Mouse (Mus musculus) CH12.LX (cell line): ENCODE results near the gene Zfp382. TPM values are rescaled to one million over a fixed set of nuclear protein-coding genes. Genes with fewer than 3 reads are reported as not detected.
A peak's percentile ranks its signal among the peaks of the same experiment; 100 is the strongest.

Experiments used
- DNase-seq: peaks from one replicate; pipeline ENCODE4 v3.0.0-alpha.2; 2013; ENCODE audit errors: extremely low read depth
- H3K27ac ChIP-seq: 2 replicates; pipeline ENCODE4 v1.5.1; 2012; ENCODE audit warnings: low read depth, mild to moderate bottlenecking, control low read depth, moderate library complexity; ENCODE audit not compliant: insufficient read depth
- H3K27me3 ChIP-seq: replicated peaks from 2 replicates; pipeline ENCODE3; 2012; ENCODE audit warnings: inconsistent platforms
- H3K36me3 ChIP-seq, 2 experiments: replicated peaks in 1 of 2; 2 replicates each; pipeline versions ENCODE3 to v1.6.1; 2012; ENCODE audit warnings: inconsistent platforms in 1 of 2, low read length in 1 of 2, mild to moderate bottlenecking in 1 of 2, mixed read lengths in 1 of 2, moderate library complexity in 1 of 2; ENCODE audit not compliant: control insufficient read depth in 1 of 2, insufficient read depth in 1 of 2
- H3K4me1 ChIP-seq, 2 experiments: 2 replicates each; pipeline ENCODE4 v1.6.1; 2012; ENCODE audit warnings: inconsistent platforms in 1 of 2, moderate library complexity in 1 of 2; ENCODE audit not compliant: insufficient read depth in 2 of 2, control insufficient read depth in 1 of 2
- H3K4me2 ChIP-seq: 2 replicates; pipeline ENCODE4 v1.6.1; 2012; ENCODE audit warnings: low read depth, mild to moderate bottlenecking, control low read depth; ENCODE audit not compliant: poor library complexity, insufficient read depth, severe bottlenecking
- H3K4me3 ChIP-seq, 3 experiments: fragments of 150-350 bp in 1 of 3; sonication (generic) in 1 of 3; replicated peaks in 1 of 3; 2 replicates each; pipeline versions ENCODE3 to v1.5.1; 2011 to 2012; ENCODE audit warnings: low read depth in 2 of 3, low read length in 2 of 3, mild to moderate bottlenecking in 2 of 3, moderate library complexity in 2 of 3, control low read depth in 1 of 3, improper control_type of control experiment in 1 of 3, inconsistent platforms in 1 of 3, mixed read lengths in 1 of 3; ENCODE audit not compliant: poor library complexity in 1 of 3
- H3K79me2 ChIP-seq: replicated peaks from 2 replicates; pipeline ENCODE4 v1.6.1; 2012; ENCODE audit warnings: mild to moderate bottlenecking, moderate library complexity; ENCODE audit not compliant: control insufficient read depth, poor library complexity, insufficient read depth, severe bottlenecking; ENCODE audit errors: extremely low read depth
- H3K9ac ChIP-seq: 2 replicates; pipeline ENCODE4 v1.6.1; 2012; ENCODE audit warnings: low read depth, mild to moderate bottlenecking, control low read depth, moderate library complexity; ENCODE audit not compliant: insufficient read depth
- H3K9me3 ChIP-seq: replicated peaks from 2 replicates; pipeline ENCODE3; 2012; ENCODE audit warnings: low read length, inconsistent platforms, mixed read lengths
- CHD2 ChIP-seq: IDR thresholded peaks from 2 replicates; pipeline ENCODE4 v1.6.1; 2011; ENCODE audit warnings: low read length, improper control_type of control experiment
- CTCF ChIP-seq, 2 experiments: IDR thresholded peaks in 1 of 2; conservative IDR thresholded peaks in 1 of 2; 2 replicates each; pipeline ENCODE4 v1.5.1; 2011 to 2012; ENCODE audit warnings: low read depth in 2 of 2, low read length in 2 of 2, improper control_type of control experiment in 1 of 2, inconsistent platforms in 1 of 2, mild to moderate bottlenecking in 1 of 2, moderate library complexity in 1 of 2
- E2F4 ChIP-seq: IDR thresholded peaks from 2 replicates; pipeline ENCODE4 v1.6.1; 2011; ENCODE audit warnings: low read depth, low read length, improper control_type of control experiment; ENCODE audit not compliant: insufficient replicate concordance
- EP300 ChIP-seq: IDR thresholded peaks from 2 replicates; pipeline ENCODE4 v1.6.1; 2011; ENCODE audit warnings: low read length, improper control_type of control experiment
- ETS1 ChIP-seq: conservative IDR thresholded peaks from 2 replicates; pipeline ENCODE4 v1.6.1; 2012; ENCODE audit warnings: low read depth, mild to moderate bottlenecking, inconsistent platforms, low read length, improper control_type of control experiment, moderate library complexity
- GABPA ChIP-seq: IDR thresholded peaks from 2 replicates; pipeline ENCODE4 v1.6.1; 2012; ENCODE audit warnings: low read depth, low read length, improper control_type of control experiment, inconsistent platforms; ENCODE audit not compliant: insufficient replicate concordance
- HCFC1 ChIP-seq: IDR thresholded peaks from 2 replicates; pipeline ENCODE4 v1.6.1; 2012; ENCODE audit warnings: low read depth, mild to moderate bottlenecking, inconsistent platforms, low read length, improper control_type of control experiment
- IRF4 ChIP-seq: IDR thresholded peaks from 2 replicates; pipeline ENCODE4 v1.6.1; 2014; ENCODE audit warnings: low read depth, mild to moderate bottlenecking, inconsistent platforms, low read length, improper control_type of control experiment
- JUND ChIP-seq: conservative IDR thresholded peaks from 2 replicates; pipeline ENCODE4 v1.6.1; 2011; ENCODE audit warnings: low read depth, low read length, improper control_type of control experiment
- KAT2A ChIP-seq: IDR thresholded peaks from 2 replicates; pipeline ENCODE4 v1.6.1; 2012; ENCODE audit warnings: low read length, improper control_type of control experiment, inconsistent platforms; ENCODE audit not compliant: insufficient replicate concordance
- MAFK ChIP-seq: IDR thresholded peaks from 2 replicates; pipeline ENCODE4 v1.6.1; 2011; ENCODE audit warnings: low read length, improper control_type of control experiment; ENCODE audit not compliant: insufficient replicate concordance
- MAX ChIP-seq: IDR thresholded peaks from 2 replicates; pipeline ENCODE4 v1.6.1; 2011; ENCODE audit warnings: low read length, improper control_type of control experiment
- MAZ ChIP-seq: IDR thresholded peaks from 2 replicates; pipeline ENCODE4 v1.6.1; 2012; ENCODE audit warnings: low read depth, mild to moderate bottlenecking, inconsistent platforms, low read length, improper control_type of control experiment, moderate library complexity
- MEF2A ChIP-seq: IDR thresholded peaks from 2 replicates; pipeline ENCODE4 v1.6.1; 2014; ENCODE audit warnings: low read depth, mild to moderate bottlenecking, inconsistent platforms, low read length, improper control_type of control experiment, borderline replicate concordance
- POLR2A ChIP-seq: IDR thresholded peaks from 2 replicates; pipeline ENCODE4 v1.6.1; 2011; ENCODE audit warnings: low read depth, mild to moderate bottlenecking, improper control_type of control experiment, low read length
- RAD21 ChIP-seq: IDR thresholded peaks from 2 replicates; pipeline ENCODE4 v1.6.1; 2011; ENCODE audit warnings: low read depth, mild to moderate bottlenecking, low read length, improper control_type of control experiment, moderate library complexity
- RCOR1 ChIP-seq: conservative IDR thresholded peaks from 2 replicates; pipeline ENCODE4 v1.6.1; 2012; ENCODE audit warnings: low read depth, mild to moderate bottlenecking, inconsistent platforms, low read length, improper control_type of control experiment
- SIN3A ChIP-seq: IDR thresholded peaks from 2 replicates; pipeline ENCODE4 v1.6.1; 2012; ENCODE audit warnings: low read length, improper control_type of control experiment, inconsistent platforms
- SMC3 ChIP-seq: IDR thresholded peaks from 2 replicates; pipeline ENCODE4 v1.6.1; 2011; ENCODE audit warnings: low read depth, low read length, improper control_type of control experiment
- UBTF ChIP-seq: IDR thresholded peaks from 2 replicates; pipeline ENCODE4 v1.6.1; 2012; ENCODE audit warnings: low read depth, mild to moderate bottlenecking, inconsistent platforms, low read length, improper control_type of control experiment, moderate library complexity
- USF1 ChIP-seq: IDR thresholded peaks from 2 replicates; pipeline ENCODE4 v1.6.1; 2014; ENCODE audit warnings: low read depth, mild to moderate bottlenecking, inconsistent platforms, low read length, improper control_type of control experiment
- ZMIZ1 ChIP-seq: IDR thresholded peaks from 2 replicates; pipeline ENCODE4 v1.6.1; 2012; ENCODE audit warnings: low read depth, mild to moderate bottlenecking, inconsistent platforms, low read length, improper control_type of control experiment
- ZNF384 ChIP-seq: IDR thresholded peaks from 2 replicates; pipeline ENCODE4 v1.6.1; 2012; ENCODE audit warnings: low read depth, low read length, improper control_type of control experiment, inconsistent platforms
- dilution Hi-C: fragments of 300-500 bp; cut with MboI; formaldehyde crosslinking; loops from 2 replicates; pipeline ENCODE4 v1.14.3; 2020; ENCODE audit warnings: low sequenced_read_pairs; ENCODE audit not compliant: extremely low pct_unique_long_range_greater_than_20kb, extremely low pct_ligation_motif_present
- in situ Hi-C: fragments of 300-500 bp; cut with MboI; formaldehyde crosslinking; loops from 3 replicates; pipeline ENCODE4 v1.14.3; 2019; ENCODE audit warnings: low sequenced_read_pairs, low pct_ligation_motif_present, low pct_unique_long_range_greater_than_20kb, mixed read lengths
- polyA plus RNA-seq: library from polyadenylated mRNA; unstranded; fragments of >175 nt; gene quantifications from 2 replicates; pipeline ENCODE4 v1.2.1, GENCODE M21; 2012; ENCODE audit warnings: low read depth; ENCODE audit not compliant: insufficient read length
- total RNA-seq, 2 experiments: library from RNA; depleted of rRNA; stranded (reverse); fragments of 300-350 nt in 1 of 2; fragments of >200 nt in 1 of 2; gene quantifications; 2 replicates each; pipeline ENCODE4 v1.2.3; 2012 to 2014

Gene Zfp382
- total and polyA plus RNA-seq, 3 experiments = 3.3 to 4.7 (median 4.7) TPM

- H3K4me3 ChIP-seq = no peak overlapping the region
- no peak overlapping the region for H3K9ac ChIP-seq
- H3K36me3 ChIP-seq = peaks cover 16 to 51% of the 10 kb centered on the region in 2 experiments
- H3K27me3 ChIP-seq = no peaks in the 10 kb centered on the region
- dilution Hi-C loops (no loop called here), in situ Hi-C loops (no loop called here)
- peaks cover 2% of the 10 kb centered on the region for H3K9me3 ChIP-seq
- peaks cover 6 to 15% of the 10 kb centered on the region in 2 experiments; a peak in 3 of 4 replicates for H3K4me1 ChIP-seq
- H3K79me2 ChIP-seq = peaks cover 9% of the 10 kb centered on the region; the same call in 1 of the 2 replicates
- DNase-seq = no peak
- TF ChIP-seq JUND (no peak), POLR2A (no peak), ZNF384 (no peak), SMC3 (no peak), RCOR1 (no peak), MAFK (no peak)
- no peak overlapping the region for H3K27ac ChIP-seq
- no peak overlapping the region for H3K4me2 ChIP-seq
Observed at GRCm38 (mm10) chr7:30086524-30086923, 35.2 kb upstream of the Zfp382 start.

DNA sequence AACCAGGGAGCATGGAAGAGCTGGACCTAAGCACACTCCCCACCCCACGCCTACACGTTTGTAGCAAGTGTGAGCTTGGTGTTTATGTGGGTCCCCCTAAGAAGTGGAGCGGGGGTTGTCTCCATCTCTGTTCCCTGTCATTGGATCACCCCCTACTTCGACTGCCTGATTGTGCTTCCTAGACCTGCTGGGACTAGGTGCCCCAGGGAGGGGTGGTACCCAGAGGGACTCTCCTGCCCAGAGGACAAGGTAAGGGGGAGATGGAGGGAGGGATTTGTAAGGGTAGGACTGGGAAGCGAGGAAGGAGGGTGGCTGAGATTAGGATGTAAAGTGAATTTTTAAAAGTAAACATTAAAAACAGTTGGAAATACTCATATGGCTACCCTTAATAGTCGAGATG lies 32.3 kb upstream of the Zfp382 start:
- Histone ChIP-seq H3K4me3 (peak overlapping the region; percentile 69 to 94 (median 78)), H3K9ac (peak overlapping the region; percentile 53), H3K79me2 (peaks cover 9% of the 10 kb centered on the region; the same call in 1 of the 2 replicates), H3K27ac (no peak overlapping the region), H3K9me3 (peaks cover 2% of the 10 kb centered on the region), H3K4me1 (peaks cover 9 to 29% of the 10 kb centered on the region in 2 experiments; a peak in 3 of 4 replicates), H3K27me3 (no peaks in the 10 kb centered on the region), H3K36me3 (peaks cover 13 to 28% of the 10 kb centered on the region in 2 experiments), H3K4me2 (peak overlapping the region; percentile 92)
- no peak for TF ChIP-seq MAFK
- TF ChIP-seq MEF2A = no peak
- TF ChIP-seq KAT2A = no peak
- no peak for TF ChIP-seq CHD2
- TF ChIP-seq EP300 = no peak
- dilution Hi-C loops (no loop called here), in situ Hi-C loops (no loop called here)
- DNase-seq = no peak

DNA sequence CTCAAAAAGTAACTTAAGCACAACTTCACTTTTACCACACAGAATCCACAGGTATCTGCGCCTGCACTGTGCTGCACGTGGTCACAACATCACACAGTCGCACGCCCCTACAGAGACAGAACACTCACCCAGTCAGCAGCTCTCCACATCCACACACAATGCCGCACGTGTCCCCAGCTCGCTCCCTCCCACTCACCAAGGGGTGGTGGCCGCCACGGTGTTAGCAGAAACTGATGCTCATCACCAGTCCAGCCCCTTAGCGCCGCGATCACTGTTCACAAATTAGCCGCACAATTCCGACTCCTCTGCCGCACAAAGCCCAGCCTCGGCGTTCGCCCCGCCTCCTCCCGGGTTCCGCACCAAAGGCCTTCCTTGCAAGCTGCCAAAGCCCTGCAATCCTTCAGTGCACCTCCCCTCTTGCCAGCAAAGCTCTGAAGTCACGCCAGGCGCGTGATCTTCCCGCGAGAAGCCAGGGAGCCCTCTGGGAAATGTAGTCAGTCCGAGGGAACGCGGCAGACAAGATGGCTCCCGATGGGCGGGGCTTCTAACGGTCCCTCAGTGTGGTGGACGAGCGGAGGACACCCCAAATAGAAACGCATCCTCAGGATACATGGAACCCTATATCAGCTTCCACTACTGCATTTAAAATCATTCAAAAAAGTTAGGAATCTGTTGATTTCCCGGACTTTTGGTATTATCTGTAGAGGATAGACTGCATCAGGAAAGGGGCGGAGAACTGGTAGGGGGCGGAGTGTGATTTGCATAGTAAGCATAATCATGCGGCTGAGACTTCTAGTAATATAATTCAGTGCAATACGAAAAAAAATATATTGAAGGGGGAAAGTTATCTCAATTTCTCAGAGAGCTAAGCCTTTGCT lies 31.4 kb upstream of the Zfp382 start, which contains the start of the genes Gm26920 and Zfp566:
Gene Gm26920, minus strand, starts transcription at position 319 of the 878 bp plus-strand sequence.
Gene Zfp566, minus strand, starts transcription at position 436 of the 878 bp plus-strand sequence.
- Histone ChIP-seq H3K79me2 (peaks cover 9% of the 10 kb centered on the region; the same call in 1 of the 2 replicates), H3K4me1 (peaks cover 9 to 29% of the 10 kb centered on the region in 2 experiments; a peak in 3 of 4 replicates), H3K36me3 (peaks cover 7 to 19% of the 10 kb centered on the region in 2 experiments), H3K9me3 (no peaks in the 10 kb centered on the region), H3K27ac (peak within 1 kb of the TSS; percentile 87), H3K4me2 (peak within 1 kb of the TSS; percentile 92), H3K27me3 (no peaks in the 10 kb centered on the region), H3K9ac (peak within 1 kb of the TSS; percentile 53), H3K4me3 (peak within 1 kb of the TSS; percentile 69 to 94 (median 78))
- dilution Hi-C loops = no loop called here
- DNase-seq = peak; percentile 99
- in situ Hi-C loops = no loop called here
- TF ChIP-seq MAFK (peak; percentile 95), RAD21 (no peak), USF1 (peak; percentile 28), SIN3A (peak; percentile 94), ETS1 (no peak), MAZ (no peak), E2F4 (no peak), JUND (no peak), ZMIZ1 (peak; percentile 84), CTCF (conservative IDR thresholded peaks at IDR 0.05 in 1 of 2, IDR thresholded peaks at IDR 0.05 in 1 of 2; ENCODE audit: low read depth in 2 of 2, low read length in 2 of 2) (no peak), EP300 (no peak), RCOR1 (no peak), GABPA (peak; percentile 59; the same call in 1 of the 2 replicates), IRF4 (peak; percentile 45; the same call in 1 of the 2 replicates), MAX (peak; percentile 94), HCFC1 (peak; percentile 99), POLR2A (peak; percentile 82), UBTF (no peak)
